Mouse (Mus musculus): ENCODE data around the gene Pdia5.

Gene Pdia5

GRCm38 (mm10) chr16:35362221-35362620 lies 128.5 kb downstream of the Pdia5 start:
- DNase-seq (ENCODE audit: low read depth in 1 of 2, low spot score in 2 of 2) = no peak

GRCm38 (mm10) chr16:35360593-35360992 lies 130.1 kb downstream of the Pdia5 start:
- peak in 1 of 2 experiments; percentile 24 for DNase-seq (ENCODE audit: low read depth in 1 of 2, low spot score in 2 of 2)

- DNase-seq (ENCODE audit: low read depth in 1 of 2, low spot score in 2 of 2) = no peak
These were observed 133.2 kb downstream of the Pdia5 start for GRCm38 (mm10) chr16:35357449-35357848.

Data from monocyte, adult 2 months (primary cell).